Mouse (Mus musculus) lung, postnatal 0 days (tissue): ENCODE measurements around the gene Higd1b.

Source experiments
- CTCF ChIP-seq: IDR thresholded peaks from 2 replicates; pipeline ENCODE4 v1.5.1; 2016; ENCODE audit warnings: antibody characterized with exemption, mild to moderate bottlenecking
- EP300 ChIP-seq: IDR thresholded peaks from 2 replicates; pipeline ENCODE4 v1.6.1; 2016; ENCODE audit warnings: antibody characterized with exemption, mild to moderate bottlenecking, control low read depth

DNA sequence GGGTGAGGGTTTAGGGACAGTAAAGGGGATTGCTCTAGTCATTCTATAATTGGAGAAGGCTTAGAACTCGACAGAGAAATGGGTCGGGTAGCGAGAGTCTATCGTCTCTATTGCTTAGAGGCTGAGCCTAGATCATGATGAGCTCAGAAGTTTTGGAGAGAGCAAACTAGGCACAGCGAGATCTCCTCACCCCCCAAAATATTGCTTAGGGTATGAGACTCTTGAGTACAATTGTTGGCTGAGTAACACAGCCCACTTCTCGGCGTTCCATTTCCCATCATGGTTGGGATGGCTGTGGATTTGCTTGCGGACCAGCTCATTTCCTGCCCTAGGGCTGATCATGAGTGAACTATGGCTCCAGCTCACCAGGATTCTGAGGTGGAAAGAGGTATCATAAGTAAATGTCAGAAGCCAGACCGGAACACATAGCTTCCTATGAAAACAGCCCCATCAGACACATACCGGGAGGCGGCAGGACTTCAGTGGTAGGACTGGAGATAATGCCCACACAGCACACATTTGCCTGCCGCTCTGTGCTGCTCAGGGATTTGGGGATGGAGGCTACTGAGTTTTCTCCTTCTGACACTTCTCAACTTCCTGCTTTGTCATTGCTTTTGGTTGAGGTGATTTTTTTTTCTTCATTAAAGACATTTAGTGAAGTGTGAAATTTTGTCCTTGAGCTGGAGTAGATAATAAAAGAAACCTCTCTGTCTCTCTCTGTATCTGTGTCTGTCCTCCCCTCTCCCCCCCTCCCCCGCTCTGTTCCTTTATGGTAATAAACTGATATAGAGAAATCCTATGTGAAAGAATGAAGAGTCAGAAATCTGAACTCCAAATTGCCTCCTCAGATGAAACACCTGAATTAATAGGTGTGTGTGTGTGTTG, 45.9 kb downstream of the Higd1b start:
- no peak for TF ChIP-seq CTCF
- TF ChIP-seq EP300, result no peak
